Mouse (Mus musculus) forebrain, embryonic 11.5 days (tissue): ENCODE measurements at regions not wholly inside any gene's neighbourhood (a gene's known extent, or its start where the extent isn't known, plus 50 kb on each side); places are given as distances from the start of the nearest gene placed in this dataset.

Experiments used
- ATAC-seq: fragments of 200-750 bp; cut with Nextera tagmentation; replicated peaks from 2 replicates; pipeline ENCODE4 v1.8.0; 2017; ENCODE audit warnings: moderate TSS enrichment; ENCODE audit not compliant: low FRiP score
- DNase-seq: peaks from one replicate; pipeline ENCODE4 v3.0.0-alpha.2; 2017; ENCODE audit warnings: low spot score
- H3K27ac ChIP-seq: fragments of 300-500 bp; sonication (generic); 2 replicates; pipeline ENCODE4 v1.5.1; 2014; ENCODE audit warnings: low read depth, low read length
- H3K27me3 ChIP-seq: fragments of 300-500 bp; sonication (generic); 2 replicates; pipeline ENCODE4 v1.6.1; 2014; ENCODE audit warnings: mild to moderate bottlenecking, low read length, mixed read lengths; ENCODE audit not compliant: control insufficient read depth, insufficient read depth
- H3K36me3 ChIP-seq: fragments of 300-500 bp; sonication (generic); 2 replicates; pipeline ENCODE4 v1.6.1; 2014; ENCODE audit warnings: mild to moderate bottlenecking, low read length, moderate library complexity, mixed read lengths; ENCODE audit not compliant: control insufficient read depth, insufficient read depth
- H3K4me1 ChIP-seq: fragments of 300-500 bp; sonication (generic); replicated peaks from 2 replicates; pipeline ENCODE4 v1.6.1; 2014; ENCODE audit warnings: low read length, mixed read lengths; ENCODE audit not compliant: control insufficient read depth, insufficient read depth
- H3K4me2 ChIP-seq: fragments of 300-500 bp; sonication (generic); 2 replicates; pipeline ENCODE4 v1.6.1; 2014; ENCODE audit warnings: low read depth, mild to moderate bottlenecking, low read length, moderate library complexity, mixed read lengths; ENCODE audit not compliant: severe bottlenecking
- H3K4me3 ChIP-seq: fragments of 300-500 bp; sonication (generic); 2 replicates; pipeline ENCODE4 v1.5.1; 2014; ENCODE audit warnings: low read depth, low read length
- H3K9ac ChIP-seq: fragments of 300-500 bp; sonication (generic); 2 replicates; pipeline ENCODE4 v1.6.1; 2014; ENCODE audit warnings: low read length
- H3K9me3 ChIP-seq: fragments of 300-500 bp; sonication (generic); 2 replicates; pipeline ENCODE4 v1.6.1; 2016; ENCODE audit warnings: low read length, mixed read lengths; ENCODE audit not compliant: control insufficient read depth
- WGBS: fragments of 180-500 bp; shearing (Covaris S2); extraction: QIAGEN DNeasy Blood & Tissue Kit; methylation state at CpG from one replicate; pipeline ENCODE4 v1.1.7; 2014; 5-methylcytosine and 5-hydroxymethylcytosine counted together

GRCm38 (mm10) chr11:111880146-111880545 lies 814.2 kb downstream of the Kcnj2 start:
- Histone ChIP-seq H3K36me3 (no peaks in the 10 kb centered on the region), H3K27me3 (no peaks in the 10 kb centered on the region), H3K9me3 (no peaks in the 10 kb centered on the region), H3K4me1 (no peaks in the 10 kb centered on the region), H3K4me2 (no peak overlapping the region), H3K4me3 (no peak overlapping the region), H3K27ac (no peak overlapping the region), H3K9ac (no peak overlapping the region)
- WGBS, result 93% methylated on average over 6 of the region's 6 CpGs
- DNase-seq (no peak), ATAC-seq (no peak)

- Histone ChIP-seq H3K4me1 (peaks cover 5% of the 10 kb centered on the region; the same call in 1 of the 2 replicates), H3K27ac (no peak overlapping the region), H3K36me3 (no peaks in the 10 kb centered on the region), H3K4me3 (no peak overlapping the region), H3K4me2 (no peak overlapping the region), H3K9me3 (no peaks in the 10 kb centered on the region), H3K9ac (no peak overlapping the region), H3K27me3 (no peaks in the 10 kb centered on the region)
- ATAC-seq (no peak), DNase-seq (no peak)
- WGBS, result 63% methylated on average over 3 of the region's 3 CpGs
These were observed 824.1 kb downstream of the Kcnj2 start for GRCm38 (mm10) chr11:111890026-111890425.

- H3K27me3 ChIP-seq, result no peaks in the 10 kb centered on the region
- H3K4me2 ChIP-seq, result peak overlapping the region; percentile 36; the same call in 1 of the 2 replicates
- 11% methylated on average over 8 of the region's 8 CpGs for WGBS
- ATAC-seq, result peak; percentile 93
- peak overlapping the region; percentile 54; the same call in 1 of the 2 replicates for H3K27ac ChIP-seq
- H3K36me3 ChIP-seq, result no peaks in the 10 kb centered on the region
- no peak overlapping the region for H3K4me3 ChIP-seq
- H3K4me1 ChIP-seq, result peaks cover 5% of the 10 kb centered on the region; the same call in 1 of the 2 replicates
- H3K9ac ChIP-seq, result peak overlapping the region; percentile 41
- peak; percentile 70 for DNase-seq
- H3K9me3 ChIP-seq, result no peaks in the 10 kb centered on the region
These were observed 827.9 kb downstream of the Kcnj2 start for GRCm38 (mm10) chr11:111893861-111894260.

DNA sequence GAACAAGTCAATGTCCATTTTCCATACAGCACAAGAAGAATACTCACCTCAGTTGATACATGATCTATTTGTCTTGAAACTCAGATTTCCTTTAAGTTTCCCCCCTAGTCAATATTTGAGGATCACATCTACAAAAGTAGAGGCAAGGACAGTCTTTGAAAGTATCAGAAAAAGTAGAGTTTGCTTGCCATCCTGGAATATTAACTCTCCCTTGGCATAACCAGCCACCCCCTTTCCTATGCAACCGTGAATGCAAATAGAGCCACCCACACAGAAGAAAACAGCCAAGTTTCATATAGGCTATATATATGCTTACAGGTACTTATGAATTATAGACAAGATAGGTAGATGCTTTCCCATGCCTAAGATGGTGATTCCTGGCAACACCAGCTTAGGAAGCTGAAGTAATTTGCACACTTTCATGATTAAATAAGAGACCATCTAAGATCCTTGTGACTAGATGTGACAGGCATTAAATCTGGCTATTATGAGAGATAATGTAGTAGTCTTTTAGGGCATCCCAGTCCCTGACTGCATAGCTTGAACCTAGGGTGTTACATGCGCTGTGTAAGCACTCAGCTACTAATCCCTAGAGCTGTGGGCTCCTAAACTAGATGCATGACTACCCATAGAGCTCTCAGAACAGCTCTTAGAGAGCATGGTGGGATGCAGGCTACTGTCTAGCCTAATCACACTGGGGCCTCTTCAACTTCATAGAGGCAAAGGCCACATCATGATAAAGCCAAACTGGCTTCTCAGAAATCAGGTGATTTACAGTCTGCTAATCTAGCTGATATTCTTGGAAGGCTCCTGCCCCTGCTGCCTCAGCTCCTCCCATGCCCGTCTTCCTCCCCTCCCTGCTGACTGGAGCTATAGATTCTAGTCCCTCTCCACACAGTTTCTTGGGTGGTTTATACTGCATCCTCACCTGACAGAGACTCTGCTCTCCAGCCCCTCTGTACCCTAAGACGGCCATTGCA lies 829.5 kb downstream of the Kcnj2 start:
- ATAC-seq (no peak), DNase-seq (no peak)
- 82% methylated on average over 4 of the region's 4 CpGs for WGBS
- Histone ChIP-seq H3K4me2 (no peak overlapping the region), H3K4me1 (peaks cover 5% of the 10 kb centered on the region; the same call in 1 of the 2 replicates), H3K9me3 (no peaks in the 10 kb centered on the region), H3K9ac (no peak overlapping the region), H3K4me3 (no peak overlapping the region), H3K36me3 (no peaks in the 10 kb centered on the region), H3K27ac (no peak overlapping the region), H3K27me3 (no peaks in the 10 kb centered on the region)

GRCm38 (mm10) chr11:111897001-111897400 lies 831.0 kb downstream of the Kcnj2 start:
- no peak for DNase-seq
- Histone ChIP-seq H3K27me3 (no peaks in the 10 kb centered on the region), H3K9me3 (no peaks in the 10 kb centered on the region), H3K4me2 (no peak overlapping the region), H3K36me3 (no peaks in the 10 kb centered on the region), H3K9ac (no peak overlapping the region), H3K4me3 (no peak overlapping the region), H3K4me1 (peaks cover 5% of the 10 kb centered on the region; the same call in 1 of the 2 replicates), H3K27ac (no peak overlapping the region)
- no peak for ATAC-seq
- 89% methylated on average over 6 of the region's 6 CpGs for WGBS

- no peak overlapping the region for H3K27ac ChIP-seq
- H3K27me3 ChIP-seq, result no peaks in the 10 kb centered on the region
- H3K9me3 ChIP-seq, result no peaks in the 10 kb centered on the region
- ATAC-seq (no peak), DNase-seq (no peak)
- no peak overlapping the region for H3K4me3 ChIP-seq
- H3K4me2 ChIP-seq, result no peak overlapping the region
- 71% methylated on average over 4 of the region's 4 CpGs for WGBS
- H3K9ac ChIP-seq, result no peak overlapping the region
- H3K36me3 ChIP-seq, result no peaks in the 10 kb centered on the region
- no peaks in the 10 kb centered on the region for H3K4me1 ChIP-seq
These were observed 838.1 kb downstream of the Kcnj2 start for GRCm38 (mm10) chr11:111904086-111904485.

DNA sequence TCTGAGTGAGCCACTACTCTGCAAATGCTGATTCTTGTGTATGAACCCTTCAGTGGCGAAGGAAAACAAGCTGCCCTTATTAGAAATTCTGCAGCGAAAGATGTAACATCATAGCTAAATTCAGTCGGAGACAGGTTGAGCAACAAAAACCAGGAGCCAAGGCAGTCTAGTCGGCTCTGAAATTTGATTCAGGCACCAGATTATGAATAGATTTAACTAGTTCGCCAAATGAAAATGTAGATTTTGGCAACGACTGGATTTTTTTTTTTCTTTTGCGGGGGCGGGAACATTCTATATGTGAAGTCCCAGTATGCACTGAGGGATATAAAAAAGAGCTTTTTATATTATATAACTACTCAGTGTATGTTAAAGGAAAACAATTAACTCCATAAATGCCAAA lies 847.9 kb downstream of the Kcnj2 start:
- 87% methylated on average over 8 of the region's 8 CpGs for WGBS
- H3K27ac ChIP-seq, result no peak overlapping the region
- H3K4me3 ChIP-seq, result no peak overlapping the region
- ATAC-seq (no peak), DNase-seq (no peak)
- no peaks in the 10 kb centered on the region for H3K4me1 ChIP-seq
- no peak overlapping the region for H3K4me2 ChIP-seq
- H3K9ac ChIP-seq, result no peak overlapping the region
- no peaks in the 10 kb centered on the region for H3K9me3 ChIP-seq
- no peaks in the 10 kb centered on the region for H3K27me3 ChIP-seq
- no peaks in the 10 kb centered on the region for H3K36me3 ChIP-seq

- 92% methylated on average over 1 of the region's 1 CpGs for WGBS
- Histone ChIP-seq H3K9me3 (no peaks in the 10 kb centered on the region), H3K27me3 (no peaks in the 10 kb centered on the region), H3K4me1 (no peaks in the 10 kb centered on the region), H3K27ac (no peak overlapping the region), H3K4me2 (no peak overlapping the region), H3K36me3 (no peaks in the 10 kb centered on the region), H3K9ac (no peak overlapping the region), H3K4me3 (no peak overlapping the region)
- no peak for ATAC-seq
- no peak for DNase-seq
These were observed 855.7 kb upstream of the Sox9 start for GRCm38 (mm10) chr11:111926336-111926735.
